Mouse (Mus musculus) layer of hippocampus, adult 9-10 months (tissue): ENCODE measurements around the gene Hao1.

Experiments used
- DNase-seq: peaks from one replicate; pipeline ENCODE4 v3.0.0; 2022; ENCODE audit warnings: low spot score

Gene Hao1

DNA sequence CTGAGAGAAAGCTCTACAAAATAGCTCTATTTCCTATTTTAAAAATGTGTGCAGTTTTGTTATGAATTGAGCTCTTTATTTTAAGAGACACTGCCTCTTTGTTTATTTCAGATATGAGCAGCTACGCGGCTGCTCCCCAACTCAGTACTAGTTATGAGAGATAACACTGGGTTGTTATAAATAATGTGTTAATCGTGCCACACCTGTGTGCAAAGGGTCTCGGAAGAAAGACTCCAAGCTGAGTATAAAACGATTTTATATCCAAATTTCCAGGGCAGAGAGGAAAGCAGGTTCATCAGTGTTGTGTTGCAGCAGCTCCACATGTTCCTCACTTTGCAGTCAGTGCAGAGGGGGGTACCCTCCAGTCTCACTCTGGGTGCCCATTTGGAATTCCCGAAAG lies 91.8 kb downstream of the Hao1 start:
- no peak for DNase-seq

DNA sequence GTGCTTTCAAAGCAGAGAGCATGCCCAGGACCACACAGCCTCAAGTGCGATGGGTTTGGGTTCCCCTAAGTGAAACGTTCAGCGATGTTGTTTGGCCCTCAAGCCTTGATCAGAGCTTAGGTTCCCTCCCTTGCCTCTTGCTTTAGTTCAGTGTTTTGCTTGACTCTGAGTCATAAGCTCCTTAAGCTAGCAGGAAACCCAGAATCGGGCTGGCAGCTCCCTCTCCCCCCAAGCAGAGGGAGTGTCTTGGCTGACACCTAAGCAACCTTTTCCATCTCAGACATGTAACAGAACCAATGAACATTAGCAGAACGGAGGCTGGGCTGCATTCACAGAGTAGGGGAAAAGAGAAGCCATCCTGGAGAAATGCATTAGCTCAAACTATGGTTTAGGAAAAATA lies 93.3 kb downstream of the Hao1 start:
- DNase-seq: no peak

DNA sequence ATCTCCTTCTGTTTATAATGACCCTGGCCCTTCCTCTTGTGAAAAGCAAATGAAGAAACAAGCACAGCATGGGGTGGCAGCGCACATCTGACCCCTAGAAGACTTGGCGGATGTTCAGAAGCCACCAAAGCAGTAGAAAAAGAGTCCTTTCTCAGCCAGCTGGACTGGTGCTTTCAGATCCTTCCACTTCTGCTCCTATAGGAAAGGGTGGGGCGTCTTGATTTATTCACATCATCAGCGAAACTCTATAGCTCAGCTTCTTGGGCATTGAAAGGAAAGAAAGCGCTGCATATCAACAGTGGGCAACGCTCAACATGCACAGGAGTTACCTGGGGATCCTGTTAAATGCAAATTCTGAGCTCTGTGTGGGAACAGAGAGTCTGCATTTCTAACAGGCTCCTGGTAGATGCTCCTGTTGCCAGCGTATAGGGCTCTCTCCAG lies 98.1 kb downstream of the Hao1 start:
- no peak for DNase-seq

DNA sequence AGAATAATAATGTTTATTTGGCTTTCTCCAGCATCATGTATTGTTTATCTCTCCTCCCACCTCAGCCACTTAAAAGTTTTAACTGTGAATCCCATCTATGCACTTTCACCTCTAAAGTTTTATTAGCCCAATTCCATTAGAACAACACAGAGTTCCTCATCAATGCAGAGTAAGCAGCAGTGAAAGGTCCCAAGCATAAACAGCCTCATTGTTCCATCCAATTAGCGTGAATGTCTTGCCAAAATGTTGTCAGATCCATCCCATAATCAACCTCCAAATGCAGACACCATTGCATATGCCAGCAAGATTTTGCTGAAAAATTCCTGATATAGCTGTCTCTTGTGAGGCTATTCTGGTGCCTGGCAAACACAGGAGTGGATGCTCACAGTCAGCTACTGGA lies 101.4 kb downstream of the Hao1 start:
- DNase-seq: no peak

DNA sequence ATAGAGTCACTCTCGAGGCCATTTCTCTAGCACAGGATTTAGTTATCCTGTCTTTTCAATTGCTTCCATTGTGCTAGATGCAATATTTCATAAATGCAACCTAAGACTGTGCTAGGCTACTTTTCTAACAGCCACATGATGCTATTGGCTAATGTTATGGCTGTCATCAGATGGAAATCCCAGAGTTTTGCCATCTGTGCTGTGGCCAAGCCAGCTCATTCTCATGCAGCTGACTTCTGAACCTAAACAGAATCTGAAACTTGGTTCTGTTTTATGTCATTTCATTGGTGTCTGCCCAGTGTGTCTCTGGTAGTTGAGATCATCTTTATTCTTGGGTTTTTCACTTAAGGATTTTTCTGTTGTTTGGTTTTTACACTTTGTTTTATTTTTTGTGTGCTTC lies 103.2 kb downstream of the Hao1 start:
- DNase-seq: no peak
